Mouse (Mus musculus): ENCODE measurements around the gene Slc25a19. TPM values are rescaled to one million over a fixed set of nuclear protein-coding genes. Genes with fewer than 3 reads are reported as not detected.

Gene Slc25a19
- polyA plus RNA-seq (2015; fragmentation: Nextera tagmentation; extraction: Ambion mirVana) = 45.8 and 48.3 TPM in 2 replicates

DNA sequence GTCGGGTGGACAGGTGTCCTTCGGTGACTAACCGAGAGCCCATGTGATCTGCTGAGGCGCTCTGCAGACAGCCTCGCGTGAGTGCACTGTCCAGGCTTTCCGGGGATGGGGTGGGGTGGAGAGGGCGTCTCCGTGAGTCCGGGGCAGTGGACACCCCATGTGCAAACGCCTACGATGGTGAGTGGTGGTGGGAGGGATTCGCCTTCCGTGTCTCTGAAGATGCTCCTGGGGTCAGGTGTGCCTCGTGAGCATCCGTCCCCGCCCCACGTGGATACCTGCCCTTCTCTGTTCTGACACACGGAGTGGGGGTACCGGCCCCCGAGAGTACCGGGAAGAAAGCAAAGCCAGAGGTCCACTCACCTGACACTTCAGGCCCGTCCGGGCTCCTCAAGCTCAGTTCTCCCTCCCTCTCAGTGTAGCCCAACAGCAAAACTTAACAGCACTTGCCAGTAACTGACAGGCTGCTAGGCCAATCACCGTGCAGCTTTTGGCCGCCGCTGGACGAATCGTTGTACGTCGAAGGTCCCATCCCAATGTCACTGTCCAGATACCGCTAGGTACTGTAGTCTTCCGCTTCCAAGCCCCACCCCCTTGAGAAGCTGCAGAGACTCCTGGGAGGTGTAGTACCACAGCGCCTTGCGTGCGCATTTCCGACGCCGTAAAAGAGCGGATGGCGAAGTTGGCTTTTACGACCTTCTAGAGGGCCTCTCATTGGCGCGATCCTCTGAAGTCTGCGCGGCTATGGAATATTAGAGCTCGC lies at the start of gene Slc25a19:
TSS of gene Slc25a19 (minus strand) at position 591 of the 760 bp plus-strand sequence.
- peak within 1 kb of the TSS; percentile 91 for H3K4me2 ChIP-seq
- H3K4me1 ChIP-seq = peaks cover 31% of the 10 kb centered on the region
- H3K36me3 ChIP-seq = peaks cover 9% of the 10 kb centered on the region
- peak within 1 kb of the TSS; percentile 73 for H3K9ac ChIP-seq
- H3K4me3 ChIP-seq (replicated peaks) = peak within 1 kb of the TSS; percentile 83
- ATAC-seq (replicated peaks; ENCODE audit: low FRiP score) = peak; percentile 98
- under 1% methylated on average over 47 of the region's 47 CpGs for WGBS
- peak within 1 kb of the TSS; percentile 71 for H3K27ac ChIP-seq
- H3K27me3 ChIP-seq = no peaks in the 10 kb centered on the region
- H3K9me3 ChIP-seq (replicated peaks) = no peaks in the 10 kb centered on the region

DNA sequence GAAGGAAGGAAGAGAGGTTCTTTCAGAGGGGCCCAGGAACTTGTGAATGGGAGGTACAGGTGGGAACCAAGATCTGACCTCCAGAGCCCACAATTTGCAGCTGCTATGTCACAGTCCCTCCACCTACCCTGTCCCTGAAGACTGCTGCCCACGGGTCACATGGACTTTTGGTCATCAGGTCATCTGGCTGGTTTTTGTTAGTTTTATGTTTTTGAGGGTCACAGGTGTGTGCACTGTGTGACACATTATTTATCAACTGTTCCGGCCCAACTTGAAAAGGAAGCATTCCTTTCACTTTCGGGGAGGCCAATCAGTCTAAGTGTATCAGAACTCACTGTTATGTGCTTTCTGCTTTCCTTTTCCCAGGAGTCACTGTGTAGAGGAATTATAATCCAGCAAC lies 49.4 kb upstream of the Slc25a19 start:
- WGBS = 78% methylated on average over 3 of the region's 3 CpGs
- no peaks in the 10 kb centered on the region for H3K27me3 ChIP-seq
- no peak overlapping the region for H3K9ac ChIP-seq
- H3K4me1 ChIP-seq = no peaks in the 10 kb centered on the region
- H3K27ac ChIP-seq = no peak overlapping the region
- no peak overlapping the region for H3K4me3 ChIP-seq (replicated peaks)
- peaks cover 39% of the 10 kb centered on the region for H3K36me3 ChIP-seq
- H3K9me3 ChIP-seq (replicated peaks) = no peaks in the 10 kb centered on the region
- no peak for ATAC-seq (replicated peaks; ENCODE audit: low FRiP score)
- H3K4me2 ChIP-seq = no peak overlapping the region

DNA sequence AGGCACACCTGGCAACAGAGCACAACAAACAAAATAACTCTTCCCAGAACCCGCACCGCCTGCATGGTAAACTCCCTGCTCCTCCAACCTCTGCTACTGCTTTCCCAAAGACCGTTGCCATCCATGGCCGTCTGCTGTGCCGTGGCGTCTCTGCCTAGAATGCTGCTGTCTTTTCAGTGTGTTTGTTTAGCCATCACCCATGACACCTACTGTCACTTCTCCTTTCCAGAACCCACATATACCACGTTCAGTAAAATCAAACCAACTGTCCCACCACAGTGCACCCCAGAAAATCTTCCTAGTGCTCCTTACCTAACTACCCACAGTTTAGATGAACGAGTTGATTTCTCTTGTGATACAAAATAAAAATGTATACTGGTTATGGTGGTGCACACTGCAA lies 48.6 kb upstream of the Slc25a19 start:
- ATAC-seq (replicated peaks; ENCODE audit: low FRiP score) = no peak

DNA sequence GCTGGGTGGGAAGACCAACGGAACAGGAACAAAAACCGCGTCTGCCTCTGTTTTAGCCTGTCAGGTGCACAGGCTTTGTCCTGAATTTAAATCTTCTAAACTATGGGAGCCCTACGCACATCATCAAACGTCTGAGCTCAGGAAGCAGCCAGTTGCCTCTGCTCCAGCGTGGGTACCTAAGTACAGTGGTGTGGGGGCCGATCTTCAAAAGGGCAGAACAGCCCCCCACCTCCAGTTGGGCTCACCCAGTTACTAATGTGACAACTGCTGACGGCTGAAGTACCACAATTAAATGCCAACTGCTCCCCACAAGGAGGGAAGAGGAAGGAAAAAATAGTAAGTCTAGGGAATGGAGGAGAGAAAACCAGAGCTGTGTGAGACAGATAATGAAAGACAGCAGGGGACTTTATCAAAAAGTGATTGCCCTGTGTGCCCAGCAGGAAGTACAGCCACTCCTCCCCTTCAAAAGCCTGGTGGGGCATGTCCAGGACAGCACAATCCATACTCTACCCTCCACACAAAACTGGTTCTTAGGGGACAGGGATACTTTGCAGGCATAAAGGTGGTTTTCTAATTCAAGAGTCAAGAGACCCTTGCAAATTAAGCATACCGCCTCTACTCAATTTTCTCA lies 46.3 kb upstream of the Slc25a19 start:
- peaks cover 20% of the 10 kb centered on the region for H3K4me1 ChIP-seq
- H3K4me2 ChIP-seq = no peak overlapping the region
- no peak for ATAC-seq (replicated peaks; ENCODE audit: low FRiP score)
- no peak overlapping the region for H3K4me3 ChIP-seq (replicated peaks)
- WGBS = 79% methylated on average over 9 of the region's 9 CpGs
- no peak overlapping the region for H3K9ac ChIP-seq
- no peaks in the 10 kb centered on the region for H3K27me3 ChIP-seq
- peaks cover 22% of the 10 kb centered on the region; the same call in 1 of the 2 replicates for H3K36me3 ChIP-seq
- no peak overlapping the region for H3K27ac ChIP-seq
- H3K9me3 ChIP-seq (replicated peaks) = no peaks in the 10 kb centered on the region

More for the DNA sequence above, 48.6 kb upstream of the Slc25a19 start:
- Histone ChIP-seq H3K9me3 (replicated peaks) (no peaks in the 10 kb centered on the region), H3K4me1 (no peaks in the 10 kb centered on the region), H3K27ac (no peak overlapping the region), H3K4me3 (replicated peaks) (no peak overlapping the region), H3K36me3 (peaks cover 32% of the 10 kb centered on the region), H3K9ac (no peak overlapping the region), H3K4me2 (no peak overlapping the region), H3K27me3 (no peaks in the 10 kb centered on the region)
- 81% methylated on average over 8 of the region's 8 CpGs for WGBS

DNA sequence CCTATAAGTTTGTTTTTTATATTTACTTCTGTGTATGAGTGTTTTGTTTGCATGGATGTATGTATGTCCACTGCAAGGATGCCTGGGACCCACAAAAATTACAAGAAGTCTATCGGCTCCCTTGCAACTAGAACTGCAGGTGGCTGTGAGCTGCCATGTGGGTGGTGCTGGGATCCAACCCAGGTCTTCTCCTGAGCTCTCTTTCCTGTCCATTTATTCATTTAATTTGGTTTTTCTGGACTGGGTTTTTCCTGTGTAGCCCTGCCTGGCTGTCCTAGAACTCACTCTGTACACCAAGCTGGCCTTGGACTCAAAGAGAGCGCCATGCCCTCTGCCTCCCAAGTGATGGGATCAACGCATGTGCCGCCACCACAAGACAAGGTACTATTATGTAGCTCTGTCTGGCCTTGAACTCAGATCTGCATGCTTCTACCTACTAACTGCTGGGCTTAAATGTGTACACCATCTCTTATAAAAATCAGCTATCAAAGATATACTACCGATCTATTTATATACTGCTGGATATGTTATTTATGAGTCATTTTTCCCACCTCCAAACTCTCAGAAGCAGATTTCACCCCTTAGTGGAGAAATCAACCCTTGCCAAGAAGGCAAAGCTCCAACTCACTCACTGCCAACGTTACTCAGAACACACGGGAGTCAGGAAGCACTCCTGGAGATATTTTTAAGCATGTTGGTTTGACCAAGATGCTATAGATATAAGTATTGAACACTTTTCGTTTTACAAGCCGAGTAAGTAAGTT lies 45.6 kb upstream of the Slc25a19 start:
- no peak for ATAC-seq (replicated peaks; ENCODE audit: low FRiP score)
- Histone ChIP-seq H3K9me3 (replicated peaks) (no peaks in the 10 kb centered on the region), H3K4me2 (no peak overlapping the region), H3K4me1 (peaks cover 20% of the 10 kb centered on the region), H3K9ac (no peak overlapping the region), H3K27me3 (no peaks in the 10 kb centered on the region), H3K36me3 (peaks cover 15% of the 10 kb centered on the region; the same call in 1 of the 2 replicates), H3K27ac (no peak overlapping the region), H3K4me3 (replicated peaks) (no peak overlapping the region)
- WGBS = 89% methylated on average over 9 of the region's 9 CpGs

DNA sequence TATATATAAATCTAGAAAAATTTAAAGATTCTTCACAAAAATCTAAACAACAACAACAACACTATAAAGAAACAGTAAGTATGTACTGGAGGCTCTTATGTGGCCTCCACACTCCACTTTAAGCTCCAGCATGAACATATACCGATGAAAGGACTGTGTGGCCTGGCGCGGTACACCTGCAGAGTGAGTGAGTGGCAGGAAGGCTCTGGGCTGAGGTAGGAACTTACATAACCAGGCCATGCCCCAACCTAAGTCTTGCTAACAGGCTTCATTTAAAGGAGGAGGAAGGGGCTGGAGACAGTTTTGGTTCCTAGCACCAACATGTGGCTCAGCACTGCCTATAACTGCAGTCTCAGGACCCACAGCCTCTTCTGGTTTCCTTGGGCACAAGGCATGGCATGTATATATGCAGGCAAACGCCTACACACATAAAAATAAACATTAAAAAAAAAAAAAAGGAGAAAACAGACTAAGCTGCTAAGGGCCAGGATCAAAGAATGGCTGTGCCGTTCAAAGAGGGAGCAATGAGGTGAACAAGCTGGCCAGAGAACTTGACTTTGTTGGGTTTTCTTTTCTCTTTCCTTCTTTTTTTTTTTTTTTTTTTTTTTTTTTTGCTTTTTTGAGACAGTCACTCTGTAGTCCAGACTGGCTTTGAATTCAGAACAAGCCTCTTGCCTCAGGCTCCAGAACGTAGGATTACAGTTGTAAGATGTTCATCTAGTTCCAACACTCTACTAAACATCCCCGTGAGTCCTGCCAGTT lies 44.3 kb upstream of the Slc25a19 start:
- no peak overlapping the region for H3K9ac ChIP-seq
- peaks cover 6% of the 10 kb centered on the region; the same call in 1 of the 2 replicates for H3K36me3 ChIP-seq
- 78% methylated on average over 7 of the region's 7 CpGs for WGBS
- ATAC-seq (replicated peaks; ENCODE audit: low FRiP score) = no peak
- no peaks in the 10 kb centered on the region for H3K9me3 ChIP-seq (replicated peaks)
- no peaks in the 10 kb centered on the region for H3K27me3 ChIP-seq
- no peak overlapping the region for H3K27ac ChIP-seq
- peaks cover 20% of the 10 kb centered on the region for H3K4me1 ChIP-seq
- no peak overlapping the region for H3K4me2 ChIP-seq
- no peak overlapping the region for H3K4me3 ChIP-seq (replicated peaks)

DNA sequence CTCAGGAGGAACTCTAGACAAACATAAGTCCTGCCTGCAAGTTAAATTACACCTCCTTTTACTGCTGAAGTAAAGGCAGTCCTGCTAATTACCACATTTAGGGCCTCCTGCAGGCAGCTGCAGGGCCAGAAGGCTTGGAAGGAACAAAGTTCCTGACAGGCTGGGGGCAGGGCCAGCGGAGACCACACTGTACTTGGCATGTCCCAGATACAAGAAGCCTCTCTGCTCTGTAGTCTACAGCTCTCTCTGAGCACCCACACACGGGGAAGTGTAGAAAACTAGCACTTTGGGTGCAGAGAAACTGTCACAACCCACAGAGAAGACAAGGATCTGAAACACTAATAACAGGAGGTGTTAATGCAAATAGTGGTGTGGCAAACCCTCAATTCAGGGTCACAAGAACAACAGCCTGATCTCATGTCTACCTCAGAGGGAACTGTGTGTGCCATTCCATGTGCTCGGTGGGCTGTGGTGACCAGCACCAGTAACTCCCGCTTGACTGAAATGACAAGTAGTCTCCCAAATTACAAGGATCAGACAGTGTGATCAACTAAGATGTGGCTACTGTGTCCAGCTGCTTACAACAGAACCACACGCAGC lies 42.5 kb upstream of the Slc25a19 start:
- no peak for ATAC-seq (replicated peaks; ENCODE audit: low FRiP score)
- peak overlapping the region; percentile 68 for H3K27ac ChIP-seq
- H3K9me3 ChIP-seq (replicated peaks) = no peaks in the 10 kb centered on the region
- no peak overlapping the region for H3K9ac ChIP-seq
- no peaks in the 10 kb centered on the region for H3K36me3 ChIP-seq
- peaks cover 20% of the 10 kb centered on the region for H3K4me1 ChIP-seq
- no peak overlapping the region for H3K4me2 ChIP-seq
- WGBS = 19% methylated on average over 5 of the region's 5 CpGs
- no peaks in the 10 kb centered on the region for H3K27me3 ChIP-seq
- no peak overlapping the region for H3K4me3 ChIP-seq (replicated peaks)

DNA sequence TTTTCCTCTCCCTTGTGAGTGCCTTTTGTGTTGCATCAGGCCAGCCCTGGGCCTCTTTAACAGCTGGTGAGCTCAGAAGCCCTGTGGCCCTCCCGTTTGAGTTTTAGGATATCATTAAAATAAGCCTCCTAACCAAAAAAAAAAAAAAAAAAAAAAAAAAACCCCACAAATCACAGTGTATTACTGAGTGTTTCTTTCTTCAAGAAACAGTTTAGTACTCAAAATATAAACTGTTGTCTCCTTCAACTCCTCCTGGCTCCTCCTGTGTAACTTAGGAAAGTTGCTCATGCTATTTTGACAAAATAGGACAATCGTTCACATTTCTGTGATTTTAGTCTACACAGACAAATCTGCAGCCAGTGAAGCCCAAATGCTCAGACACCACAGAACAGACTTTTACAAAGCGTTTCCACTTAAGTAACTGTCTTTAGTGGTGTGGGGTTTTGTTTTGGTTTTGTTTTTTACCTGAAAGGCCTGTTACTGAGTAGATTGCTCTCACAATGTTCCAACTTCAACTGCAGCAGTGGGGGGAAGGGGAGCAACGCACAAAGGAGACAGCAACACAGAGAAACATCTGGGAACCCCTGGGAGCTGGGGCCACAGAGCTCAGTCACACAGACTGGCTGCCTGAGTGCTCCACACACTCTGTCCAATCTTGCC lies 35.7 kb upstream of the Slc25a19 start:
- Histone ChIP-seq H3K9ac (no peak overlapping the region), H3K4me3 (replicated peaks) (no peak overlapping the region), H3K36me3 (peaks cover 9% of the 10 kb centered on the region), H3K27me3 (no peaks in the 10 kb centered on the region), H3K9me3 (replicated peaks) (no peaks in the 10 kb centered on the region), H3K4me2 (no peak overlapping the region), H3K4me1 (no peaks in the 10 kb centered on the region), H3K27ac (no peak overlapping the region)
- 72% methylated on average over 4 of the region's 4 CpGs for WGBS
- no peak for ATAC-seq (replicated peaks; ENCODE audit: low FRiP score)

DNA sequence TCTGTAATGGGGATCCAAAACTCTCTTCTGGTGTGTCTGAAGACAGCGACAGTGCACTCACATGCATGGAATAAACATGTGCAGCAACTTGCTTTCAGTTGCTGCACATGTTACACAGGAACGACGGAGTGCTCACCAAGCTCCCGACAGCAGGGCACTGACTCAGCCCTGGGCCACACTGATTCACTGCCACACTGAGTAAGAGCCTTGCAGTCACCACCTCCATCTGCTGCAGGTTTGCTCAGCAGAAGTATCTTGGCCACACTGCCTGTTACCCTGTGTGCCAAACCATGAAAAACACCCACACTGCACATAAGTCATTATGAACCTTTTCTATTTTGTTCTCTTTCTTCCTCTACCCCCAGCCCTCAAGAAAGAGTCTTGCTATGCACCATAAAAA lies 32.3 kb upstream of the Slc25a19 start:
- no peaks in the 10 kb centered on the region for H3K9me3 ChIP-seq (replicated peaks)
- H3K27ac ChIP-seq = no peak overlapping the region

DNA sequence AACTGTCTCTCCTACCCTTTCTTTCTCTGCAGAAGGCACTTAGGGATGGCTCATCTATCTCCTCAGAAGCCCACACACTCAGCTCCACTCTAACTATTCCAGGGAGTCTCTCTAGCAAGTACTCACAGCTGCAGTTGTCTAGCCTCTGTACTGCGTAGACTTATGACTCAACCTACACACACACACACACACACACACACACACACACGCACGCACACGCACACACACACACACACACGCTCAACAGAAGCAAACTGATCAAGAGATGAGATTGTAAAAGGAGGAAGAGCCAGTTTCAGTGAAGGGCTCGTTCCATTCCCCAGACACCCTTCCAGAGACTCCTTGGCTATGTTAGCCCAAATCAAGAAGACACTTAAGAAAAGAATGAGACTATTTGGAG lies 30.4 kb upstream of the Slc25a19 start:
- Histone ChIP-seq H3K36me3 (peaks cover 26% of the 10 kb centered on the region), H3K4me2 (no peak overlapping the region), H3K27me3 (no peaks in the 10 kb centered on the region), H3K9ac (no peak overlapping the region), H3K4me3 (replicated peaks) (no peak overlapping the region), H3K9me3 (replicated peaks) (no peaks in the 10 kb centered on the region), H3K27ac (no peak overlapping the region), H3K4me1 (no peaks in the 10 kb centered on the region)
- WGBS = 86% methylated on average over 6 of the region's 6 CpGs
- ATAC-seq (replicated peaks; ENCODE audit: low FRiP score) = no peak

More for the DNA sequence above, 32.3 kb upstream of the Slc25a19 start:
- 96% methylated on average over 4 of the region's 4 CpGs for WGBS
- ATAC-seq (replicated peaks; ENCODE audit: low FRiP score) = no peak
- Histone ChIP-seq H3K27me3 (no peaks in the 10 kb centered on the region), H3K4me2 (no peak overlapping the region), H3K4me3 (replicated peaks) (no peak overlapping the region), H3K9ac (no peak overlapping the region), H3K4me1 (no peaks in the 10 kb centered on the region), H3K36me3 (peaks cover 9% of the 10 kb centered on the region)

DNA sequence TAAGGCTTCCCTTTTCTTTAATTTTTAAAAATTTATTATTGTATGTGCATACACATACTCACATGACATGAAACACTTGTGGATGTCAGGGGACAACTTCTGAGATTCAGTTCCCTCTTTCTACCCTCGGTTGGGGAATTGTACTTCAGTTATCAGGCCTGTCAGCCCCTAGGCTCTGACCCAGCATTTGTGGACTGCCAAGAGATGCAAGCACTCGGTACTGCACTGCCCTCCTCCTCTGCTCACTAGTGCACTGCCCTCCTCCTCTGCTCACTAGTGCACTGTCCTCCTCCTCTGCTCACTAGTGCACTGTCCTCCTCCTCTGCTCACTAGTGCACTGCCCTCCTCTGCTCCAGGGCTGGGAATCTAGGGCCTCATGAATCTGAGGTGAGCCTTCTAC lies 26.0 kb upstream of the Slc25a19 start:
- ATAC-seq (replicated peaks; ENCODE audit: low FRiP score) = no peak
- Histone ChIP-seq H3K4me2 (no peak overlapping the region), H3K9me3 (replicated peaks) (no peaks in the 10 kb centered on the region), H3K4me3 (replicated peaks) (no peak overlapping the region), H3K4me1 (0 out of 2 replicates have a peak, but pooled peaks cover 3% of the 10 kb centered on the region), H3K27ac (no peak overlapping the region), H3K27me3 (no peaks in the 10 kb centered on the region), H3K9ac (no peak overlapping the region), H3K36me3 (peaks cover 51% of the 10 kb centered on the region)
- 68% methylated on average over 2 of the region's 2 CpGs for WGBS

Measured in kidney, embryonic 15.5 days (tissue).